Mouse (Mus musculus): ENCODE data around the gene P2rx1. TPM values are rescaled to one million over a fixed set of nuclear protein-coding genes. Genes with fewer than 3 reads are reported as not detected.

P2rx1 gene
- total RNA-seq, 4 experiments from 2014 or later: 0.45 to 0.55 (median 0.54) TPM; not detected in 1

Small RNA genes lying within 50 kb of the gene (microRNA-seq; reads per million reads assigned to microRNA genes)
- 0 reads per million in 2 experiments for gene Gm44467

Other genes with a start within 250 kb of the P2rx1 start
- 10 to 100 TPM; 17.3 to 19.6 (median 18.8) TPM for gene Cyb5d2, start 203.0 kb upstream of the P2rx1 start, total RNA-seq (2022)
- gene Zzef1, start 202.9 kb upstream of the P2rx1 start, total RNA-seq (2022): 10 to 100 TPM; 41.5 to 51.8 (median 45.2) TPM
- 1 to 10 TPM; 6.0 to 8.9 (median 6.3) TPM for gene Atp2a3, start 37.9 kb upstream of the P2rx1 start, total RNA-seq (2022)
- 100 to 1,000 TPM; 123 to 167 (median 149) TPM for gene Camkk1, start 19.9 kb downstream of the P2rx1 start, total RNA-seq (2022)
- 10 to 100 TPM in 3 of 4 experiments, 1 to 10 TPM in 1; 9.3 to 12.1 (median 11.3) TPM for gene Ncbp3, start 48.7 kb downstream of the P2rx1 start, total RNA-seq (2022)
- under 1 TPM; 0.16 to 0.21 (median 0.18) TPM for gene Itgae, start 91.5 kb downstream of the P2rx1 start, total RNA-seq (2022)
- under 1 TPM in 3 of 4 experiments, not detected in 1; 0.19 to 0.48 (median 0.25) TPM for gene Haspin, start 139.2 kb downstream of the P2rx1 start, total RNA-seq (2022)
- 1 to 10 TPM; 1.7 to 4.1 (median 2.8) TPM for gene P2rx5, start 161.3 kb downstream of the P2rx1 start, total RNA-seq (2022)
- 10 to 100 TPM; 39.6 to 49.2 (median 44.0) TPM for gene Emc6, start 177.9 kb downstream of the P2rx1 start, total RNA-seq (2022)
- 10 to 100 TPM in 2 of 4 experiments, 1 to 10 TPM in 2; 7.9 to 13.1 (median 10.5) TPM for gene Tax1bp3, start 178.0 kb downstream of the P2rx1 start, total RNA-seq (2022)
- gene Ctns, start 199.9 kb downstream of the P2rx1 start, total RNA-seq (2022): 10 to 100 TPM; 19.0 to 30.4 (median 24.5) TPM
- gene Shpk, start 200.4 kb downstream of the P2rx1 start, total RNA-seq (2022): 1 to 10 TPM; 3.3 to 5.1 (median 4.2) TPM
- gene Trpv1, start 235.2 kb downstream of the P2rx1 start, total RNA-seq (2022): not detected

All from layer of hippocampus, adult 8-10 months (tissue).